Mouse (Mus musculus) v-Abl transformed pro-B cells (cell line): ENCODE measurements at regions not wholly inside any gene's neighbourhood (a gene's known extent, or its start where the extent isn't known, plus 50 kb on each side); places are given as distances from the start of the nearest gene placed in this dataset.
"Not testable (repeated sequence)": the region's sequence is repeated elsewhere in the genome, so short reads cannot be mapped to it uniquely, and the experiment has no call there.

Experiments
- in situ Hi-C, 2 experiments: fragments of 400-800 bp; cut with MboI; formaldehyde crosslinking; loops; one replicate each; pipeline ENCODE4 v1.15.1; 2025; ENCODE audit not compliant: unreplicated experiment in 2 of 2

- in situ Hi-C loops = loop anchor here (5.0 to 25.0 kb wide), 3 partner anchors 102 to 332 kb away; partner anchors contain the start of genes Rasgrp1 (in 2 of the 2) and Spred1 (in 1 of the 2)
These were observed 101.9 kb upstream of the Rasgrp1 start for GRCm38 (mm10) chr2:117444671-117445070.

DNA sequence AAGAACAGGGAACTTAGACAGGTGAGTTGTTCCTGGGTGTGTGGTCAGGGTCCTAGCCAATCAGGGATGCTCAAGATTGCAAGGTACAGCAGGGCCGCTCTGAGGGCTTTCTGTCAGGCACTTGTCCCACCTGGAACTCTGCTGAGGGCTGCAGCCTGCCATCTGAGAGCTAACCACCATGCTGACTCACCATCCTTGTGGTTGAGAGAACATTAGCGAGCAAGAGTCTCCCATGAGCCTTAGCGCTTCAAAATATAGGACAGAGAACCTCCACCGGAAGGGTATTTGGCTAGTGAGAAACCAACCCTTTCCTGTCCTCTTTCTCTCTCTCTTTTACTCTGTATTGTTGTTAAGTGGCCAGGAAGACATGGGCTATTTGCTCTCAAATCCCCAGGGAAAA is 104.1 kb upstream of the Rasgrp1 start:
- in situ Hi-C loops = loop anchor here in 1 of 2 experiments (5.0 to 25.0 kb wide), 2 partner anchors 185 to 335 kb away; partner anchors contain the start of gene Spred1

GRCm38 (mm10) chr2:117450172-117450865 is 107.5 kb upstream of the Rasgrp1 start:
- in situ Hi-C loops = loop anchor here (5.0 to 25.0 kb wide), 3 partner anchors 553 to 1838 kb away; no protein-coding TSS in a partner anchor

DNA sequence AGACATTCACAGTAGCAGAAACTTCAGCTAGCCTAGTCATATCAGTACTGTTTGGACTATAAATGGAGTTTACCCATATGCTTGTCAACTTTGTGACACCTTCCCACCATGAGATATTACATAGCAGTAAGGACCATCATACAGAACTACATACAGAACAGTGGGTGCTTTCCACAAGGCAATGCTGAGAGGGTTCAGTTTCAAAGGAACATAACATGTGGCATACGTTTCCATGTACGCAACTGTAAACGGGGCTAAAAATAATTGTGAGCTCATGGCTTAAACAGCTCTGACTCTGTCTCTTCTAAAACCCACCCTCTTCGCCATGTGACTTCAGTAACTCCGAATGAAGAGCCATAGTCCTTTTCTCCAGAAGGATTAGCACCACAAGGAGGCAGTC is 109.0 kb upstream of the Rasgrp1 start:
- in situ Hi-C loops = loop anchor here (5.0 to 25.0 kb wide), 3 partner anchors 555 to 1840 kb away; no protein-coding TSS in a partner anchor

DNA sequence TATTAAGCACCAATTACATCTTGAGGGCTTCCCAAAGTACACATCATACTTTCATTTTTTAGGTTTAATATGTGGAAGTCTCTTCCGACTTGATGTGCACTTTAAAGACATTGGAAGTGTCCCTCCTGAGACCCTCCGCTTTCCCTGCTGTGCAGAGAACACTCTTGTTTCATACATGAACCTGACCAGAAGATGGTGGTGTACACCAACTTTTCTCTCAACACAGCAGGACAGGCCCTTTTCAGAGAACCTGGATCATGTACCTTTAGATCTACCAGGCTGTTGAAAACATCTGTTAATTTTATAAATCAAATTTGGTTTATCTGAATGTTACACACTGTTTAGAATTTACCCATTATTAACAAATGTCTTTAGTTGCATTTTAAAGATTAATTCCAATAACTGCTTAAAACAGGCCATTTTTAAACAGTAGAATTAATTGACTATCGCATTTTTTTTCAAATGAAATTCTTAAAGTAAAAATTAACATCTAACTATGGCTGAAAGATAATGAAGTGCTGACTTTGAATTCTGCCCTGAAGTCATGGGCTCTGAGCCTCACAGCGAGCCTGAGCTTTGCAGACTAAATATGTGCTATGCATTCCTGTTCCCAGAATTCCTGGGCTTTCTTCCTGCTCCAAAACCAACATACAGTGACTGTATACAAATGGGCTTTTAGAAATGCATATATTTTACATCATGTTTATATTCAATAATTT is 112.4 kb upstream of the Rasgrp1 start:
- in situ Hi-C loops = loop anchor here in 1 of 2 experiments (25.0 kb wide), 1 partner anchor 1843 kb away; no protein-coding TSS in a partner anchor

- in situ Hi-C loops = loop anchor here in 1 of 2 experiments (25.0 kb wide), 1 partner anchor 1844 kb away; no protein-coding TSS in a partner anchor
These were observed 113.1 kb upstream of the Rasgrp1 start for GRCm38 (mm10) chr2:117455740-117456455.

DNA sequence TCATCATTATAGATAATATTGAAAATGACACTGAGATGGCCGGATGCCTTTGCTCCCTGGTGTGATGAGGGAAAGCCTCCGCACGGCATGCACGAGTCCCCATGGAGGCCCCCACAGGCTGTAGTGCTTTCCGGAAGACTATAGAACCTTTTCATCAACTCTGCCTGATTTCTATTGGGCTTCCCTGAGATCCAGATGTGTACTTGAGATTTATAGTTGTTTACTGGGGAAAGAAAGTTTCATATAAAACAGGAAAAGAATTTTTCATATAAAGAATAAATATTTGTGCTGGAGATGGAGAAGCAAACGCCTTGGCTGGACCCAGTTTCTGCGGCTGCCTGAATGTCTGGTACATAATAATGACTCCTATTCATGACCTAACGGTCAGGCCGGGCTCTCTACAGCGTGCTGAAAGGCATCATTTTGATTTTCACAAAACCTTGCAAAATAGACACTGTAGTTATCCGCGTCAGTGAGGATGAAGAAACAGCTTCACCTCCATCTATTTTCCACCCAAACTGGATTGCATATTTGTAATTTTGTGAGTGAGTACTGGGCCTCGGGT is 113.7 kb upstream of the Rasgrp1 start:
- in situ Hi-C loops = loop anchor here in 1 of 2 experiments (25.0 kb wide), 1 partner anchor 1844 kb away; no protein-coding TSS in a partner anchor

DNA sequence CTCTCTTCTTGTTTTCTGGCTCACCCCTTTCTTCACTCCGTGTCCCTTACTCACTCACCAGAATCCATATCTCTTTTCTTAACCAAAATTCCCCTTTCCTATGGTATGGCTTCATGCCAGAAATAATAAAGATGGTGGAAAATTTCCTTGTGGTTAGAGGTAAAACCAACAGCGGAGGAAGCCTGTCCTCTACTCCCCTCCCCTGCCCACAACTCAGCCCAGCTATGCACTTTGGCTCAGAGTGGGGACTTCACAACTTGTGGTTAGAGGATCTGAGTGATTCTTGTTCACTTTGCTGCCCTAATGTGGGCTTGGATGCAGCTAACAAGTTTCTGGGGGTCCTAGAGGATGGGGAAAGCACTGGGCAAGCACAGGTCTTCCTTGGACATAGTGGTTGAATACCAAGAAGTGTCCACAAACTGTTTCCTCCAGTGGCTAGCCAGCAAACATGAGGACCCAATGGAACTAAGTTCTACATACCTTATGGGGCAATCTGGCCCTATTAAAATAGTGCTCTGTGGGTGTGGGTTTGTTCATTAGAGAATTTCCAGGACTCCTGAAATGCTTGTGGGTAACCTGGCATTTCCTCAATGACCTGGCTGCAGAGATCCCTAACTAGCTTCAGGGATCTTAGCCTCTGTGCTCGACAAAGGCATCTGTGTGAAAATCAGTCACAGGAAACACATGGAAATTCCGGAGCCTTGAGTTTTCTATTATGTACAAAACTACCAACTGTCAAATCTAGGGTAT is 118.9 kb upstream of the Rasgrp1 start:
- in situ Hi-C loops = loop anchor here in 1 of 2 experiments (25.0 kb wide), 1 partner anchor 1849 kb away; no protein-coding TSS in a partner anchor

GRCm38 (mm10) chr2:117474885-117475542 is 132.2 kb upstream of the Rasgrp1 start:
- in situ Hi-C loops = loop anchor here in 1 of 2 experiments (25.0 kb wide), 1 partner anchor 1863 kb away; no protein-coding TSS in a partner anchor

DNA sequence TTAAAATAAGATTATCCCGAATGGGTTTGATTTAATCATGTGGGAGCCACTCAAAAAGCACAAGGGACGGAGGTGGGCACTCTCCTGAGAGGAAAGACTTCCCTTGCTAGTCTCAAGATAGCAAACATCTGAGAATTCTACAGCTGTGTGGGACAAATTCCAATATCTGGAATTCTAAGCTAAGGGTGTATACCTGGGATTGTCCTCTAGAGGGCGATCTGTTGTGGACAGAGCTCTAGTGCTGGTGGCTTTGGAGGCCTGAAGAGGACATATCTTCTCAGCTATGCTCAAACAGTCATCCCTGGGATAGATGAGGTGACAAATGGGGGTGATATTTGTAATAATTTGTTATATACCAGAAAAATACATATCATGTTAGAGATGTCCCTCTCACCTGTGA is 132.8 kb upstream of the Rasgrp1 start:
- in situ Hi-C loops = no loop called here

- in situ Hi-C loops = not testable (repeated sequence)
These were observed 134.7 kb upstream of the Rasgrp1 start for GRCm38 (mm10) chr2:117477503-117477902.

GRCm38 (mm10) chr2:117479244-117480009 is 136.6 kb upstream of the Rasgrp1 start:
- in situ Hi-C loops = not testable (repeated sequence)

GRCm38 (mm10) chr2:117486447-117486846 is 143.6 kb upstream of the Rasgrp1 start:
- in situ Hi-C loops = no loop called here

- in situ Hi-C loops = no loop called here
These were observed 155.8 kb upstream of the Rasgrp1 start for GRCm38 (mm10) chr2:117498565-117498964.

DNA sequence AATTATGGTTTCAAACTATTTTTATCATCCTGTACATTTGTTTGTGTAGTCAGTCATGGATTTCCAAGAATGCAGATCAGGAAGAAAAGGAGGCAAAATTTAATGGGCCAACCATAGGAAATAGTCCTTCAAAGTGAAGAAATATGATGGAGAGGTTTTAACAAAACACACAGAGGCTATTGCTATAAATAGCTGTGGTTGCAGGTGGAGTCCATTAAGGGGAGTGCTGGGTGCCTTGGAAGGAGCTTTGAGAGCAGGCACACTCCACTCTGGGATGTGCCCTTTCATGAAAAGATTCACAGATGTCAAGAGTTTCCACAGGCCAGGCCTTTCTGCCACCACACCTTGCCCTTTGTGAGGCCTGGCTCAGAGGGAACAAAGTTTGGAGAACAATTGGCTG is 159.8 kb upstream of the Rasgrp1 start:
- in situ Hi-C loops = no loop called here

DNA sequence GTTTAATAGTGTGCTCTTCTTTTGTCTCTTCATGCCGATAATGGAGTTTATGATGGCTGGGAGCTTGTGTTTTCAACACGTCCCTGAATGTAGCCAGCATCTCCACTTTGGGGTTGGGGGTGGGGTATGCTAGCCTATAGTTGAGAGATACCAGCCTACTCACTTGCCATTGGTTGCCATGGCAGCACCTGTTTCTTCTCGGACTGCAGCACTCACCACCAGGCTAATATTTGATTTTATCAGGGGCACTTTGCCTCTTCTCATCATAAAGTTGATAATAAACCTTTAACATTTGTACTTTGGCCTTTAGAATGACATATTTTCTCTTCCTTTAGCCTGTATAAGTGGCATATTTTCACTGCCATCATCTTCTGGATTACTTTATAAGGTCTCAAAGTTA is 168.9 kb upstream of the Rasgrp1 start:
- in situ Hi-C loops = no loop called here

- in situ Hi-C loops = no loop called here
These were observed 169.8 kb upstream of the Rasgrp1 start for GRCm38 (mm10) chr2:117512551-117512950.

DNA sequence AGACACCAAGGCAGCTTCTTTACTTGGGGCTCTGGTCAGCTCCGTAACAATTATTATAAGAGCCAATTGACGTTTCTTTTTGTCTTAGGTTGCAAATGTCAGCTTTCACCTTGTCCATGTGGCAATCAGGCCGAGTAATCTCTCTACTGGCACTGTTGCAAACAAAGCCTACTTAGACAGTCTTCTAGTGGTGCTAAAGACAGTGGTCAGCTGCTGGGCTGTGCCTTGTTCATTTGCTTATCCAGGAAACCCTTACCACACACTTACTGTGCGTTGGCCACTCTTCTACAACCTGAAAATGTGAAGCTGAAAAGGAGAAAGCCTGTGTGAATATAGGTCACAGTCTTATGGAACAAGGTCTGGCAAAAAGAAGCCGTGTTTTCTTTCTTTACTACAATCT is 181.6 kb upstream of the Rasgrp1 start:
- in situ Hi-C loops = no loop called here
